Mouse (Mus musculus) kidney, embryonic 15.5 days (tissue): ENCODE data around the gene Lztfl1. TPM values are rescaled to one million over a fixed set of nuclear protein-coding genes. Genes with fewer than 3 reads are reported as not detected.
"Not testable (repeated sequence)": the region's sequence is repeated elsewhere in the genome, so short reads cannot be mapped to it uniquely, and the experiment has no call there.

ENCODE experiments used
- ATAC-seq: fragments of 200-750 bp; cut with Nextera tagmentation; replicated peaks from 2 replicates; pipeline ENCODE4 v1.8.0; 2017; ENCODE audit warnings: moderate TSS enrichment; ENCODE audit not compliant: low FRiP score
- H3K27ac ChIP-seq: fragments of 300-500 bp; sonication (generic); 2 replicates; pipeline ENCODE4 v1.5.1; 2015; ENCODE audit warnings: mild to moderate bottlenecking, inconsistent platforms
- H3K27me3 ChIP-seq: fragments of 300-500 bp; sonication (generic); 2 replicates; pipeline ENCODE4 v1.6.1; 2015; ENCODE audit warnings: inconsistent platforms
- H3K36me3 ChIP-seq: fragments of 300-500 bp; sonication (generic); 2 replicates; pipeline ENCODE4 v1.6.1; 2015; ENCODE audit warnings: inconsistent platforms
- H3K4me1 ChIP-seq: fragments of 300-500 bp; sonication (generic); 2 replicates; pipeline ENCODE4 v1.6.1; 2015; ENCODE audit warnings: inconsistent platforms
- H3K4me2 ChIP-seq: fragments of 300-500 bp; sonication (generic); 2 replicates; pipeline ENCODE4 v1.6.1; 2015; ENCODE audit warnings: moderate library complexity, mild to moderate bottlenecking, inconsistent platforms
- H3K4me3 ChIP-seq: fragments of 300-500 bp; sonication (generic); replicated peaks from 2 replicates; pipeline ENCODE4 v1.5.1; 2015; ENCODE audit warnings: mild to moderate bottlenecking, inconsistent platforms
- H3K9ac ChIP-seq: fragments of 300-500 bp; sonication (generic); 2 replicates; pipeline ENCODE4 v1.6.1; 2015; ENCODE audit warnings: mild to moderate bottlenecking, inconsistent platforms
- H3K9me3 ChIP-seq: fragments of 300-500 bp; sonication (generic); replicated peaks from 2 replicates; pipeline ENCODE4 v1.6.1; 2016; ENCODE audit warnings: inconsistent platforms
- WGBS: fragments of 180-500 bp; shearing (Covaris S2); methylation state at CpG from one replicate; pipeline ENCODE4 v1.1.7; 2015; ENCODE audit warnings: mixed read lengths; 5-methylcytosine and 5-hydroxymethylcytosine counted together
- polyA plus RNA-seq: library from polyadenylated mRNA; unstranded; fragments of >200 nt; fragmentation: Nextera tagmentation; extraction: Ambion mirVana; gene quantifications from 2 replicates; pipeline ENCODE4 v1.2.1, GENCODE M21; 2015

Lztfl1 gene
- polyA plus RNA-seq, 1 experiment from 2014 or later = 47.6 TPM

DNA sequence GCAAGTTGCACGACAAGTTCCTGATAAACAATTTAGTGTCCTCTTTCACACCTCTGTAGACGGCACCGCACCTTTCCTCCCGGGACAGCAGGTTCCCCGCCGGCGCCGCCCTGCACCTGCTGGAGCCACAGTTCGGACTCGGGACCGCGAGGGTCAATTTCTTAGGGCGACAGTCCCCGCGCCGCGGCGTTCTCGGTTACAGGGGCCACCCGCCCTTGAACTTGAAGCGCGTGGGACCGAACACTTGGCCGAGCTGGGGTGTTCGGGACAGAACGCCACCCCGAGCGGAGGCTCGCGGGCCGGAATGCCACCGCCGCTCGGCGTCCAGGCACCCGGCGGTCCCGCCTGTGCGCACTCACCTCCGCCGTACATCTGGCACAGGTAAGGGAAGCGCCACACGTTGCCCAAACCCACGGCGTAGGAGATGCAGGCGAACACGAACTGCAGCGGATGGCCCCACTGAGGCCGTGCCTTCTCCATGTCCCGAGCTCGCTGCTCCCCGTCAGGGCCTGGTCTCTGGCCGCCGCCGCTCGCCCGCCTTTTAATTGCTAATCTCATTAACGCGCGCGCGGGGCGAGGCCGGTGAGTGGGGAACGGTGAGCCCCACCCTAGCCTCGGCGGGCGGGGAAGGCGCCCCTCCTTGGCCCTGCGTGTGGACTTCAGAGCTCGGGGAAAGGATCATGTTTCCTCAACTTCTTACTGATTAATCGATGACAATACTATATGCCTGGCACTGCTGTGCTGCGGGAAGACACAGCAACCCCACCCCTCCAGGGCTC lies 39.0 kb downstream of the Lztfl1 start, which contains the start of the genes Ccr9 and Slc6a20a:
Gene Ccr9 (plus strand): TSS at position 113 of the 779 bp plus-strand sequence.
Gene Slc6a20a (minus strand): TSS at position 559 of the 779 bp plus-strand sequence.
- ATAC-seq = peak; percentile 92

DNA sequence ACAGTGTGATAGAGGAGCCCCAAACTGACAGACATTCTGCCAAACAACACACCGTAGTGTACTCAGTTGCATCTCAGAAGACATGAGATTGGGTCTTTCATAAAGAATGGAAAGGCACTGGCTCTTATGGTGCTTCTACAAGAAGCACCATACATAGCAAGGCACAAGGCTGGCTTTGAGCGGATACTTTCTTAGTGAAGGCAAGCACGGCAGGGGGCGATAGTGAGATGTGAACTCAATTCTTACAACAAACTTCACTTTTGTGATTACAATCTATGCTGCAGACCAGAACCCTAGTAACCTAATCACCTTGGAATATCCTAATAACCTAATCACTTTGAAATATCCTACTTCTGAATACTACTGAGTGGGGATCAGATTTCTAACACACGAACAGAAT lies 51.9 kb downstream of the Lztfl1 start:
- Histone ChIP-seq H3K9me3 (no peaks in the 10 kb centered on the region), H3K4me3 (no peak overlapping the region), H3K9ac (no peak overlapping the region), H3K4me2 (no peak overlapping the region), H3K27me3 (no peaks in the 10 kb centered on the region), H3K27ac (no peak overlapping the region), H3K36me3 (no peaks in the 10 kb centered on the region), H3K4me1 (no peaks in the 10 kb centered on the region)
- WGBS = 54% methylated on average over 5 of the region's 5 CpGs
- ATAC-seq = no peak

More for the DNA sequence above, 39.0 kb downstream of the Lztfl1 start, which contains the start of the genes Ccr9 and Slc6a20a:
- Histone ChIP-seq H3K4me1 (peaks cover 12% of the 10 kb centered on the region), H3K36me3 (no peaks in the 10 kb centered on the region), H3K27me3 (peaks cover 79% of the 10 kb centered on the region), H3K4me2 (peak within 1 kb of the TSS; percentile 87), H3K27ac (no peak within 1 kb of the TSS), H3K4me3 (peak within 1 kb of the TSS; percentile 49), H3K9me3 (no peaks in the 10 kb centered on the region), H3K9ac (0 out of 2 replicates have a peak within 1 kb of the TSS, but pooled peaks have one; percentile 36)
- under 1% methylated on average over 73 of the region's 73 CpGs for WGBS

DNA sequence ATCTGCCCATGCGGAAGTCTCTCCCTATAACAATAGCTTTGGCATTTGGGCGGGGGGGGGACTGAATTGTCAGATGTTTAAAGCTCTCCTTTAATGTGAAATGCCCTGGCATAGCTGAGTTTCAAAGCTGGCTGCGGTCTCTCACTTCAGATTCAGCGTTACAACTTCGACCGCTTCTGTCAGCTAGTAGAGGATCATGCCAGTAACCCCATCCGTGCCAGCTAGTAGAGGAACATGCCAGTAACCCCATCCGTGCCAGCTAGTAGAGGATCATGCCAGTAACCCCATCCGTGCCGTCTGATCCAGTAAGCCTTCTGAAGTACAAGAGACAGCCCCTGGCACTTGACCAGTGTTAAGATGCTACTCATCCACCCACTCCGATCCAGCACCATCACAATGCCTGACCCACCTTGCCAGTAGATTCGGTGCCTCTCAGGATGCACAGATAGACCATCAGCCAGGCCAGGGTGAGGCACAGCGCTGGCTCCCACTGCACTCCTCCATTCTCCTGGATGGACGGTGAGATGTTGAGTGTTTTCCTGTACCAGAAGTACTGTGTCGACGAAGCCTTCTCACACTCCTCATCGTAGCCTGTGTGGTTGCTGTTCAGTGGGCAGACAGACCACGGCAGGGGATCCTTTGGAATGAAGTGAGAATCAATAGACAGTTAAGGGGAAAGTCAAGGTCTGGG lies 57.4 kb downstream of the Lztfl1 start:
- not testable (repeated sequence) for H3K4me3 ChIP-seq, H3K4me2 ChIP-seq, H3K4me1 ChIP-seq, H3K9ac ChIP-seq, ATAC-seq, H3K27ac ChIP-seq, H3K27me3 ChIP-seq, H3K36me3 ChIP-seq, H3K9me3 ChIP-seq
- 92% methylated on average over 18 of the region's 18 CpGs for WGBS

DNA sequence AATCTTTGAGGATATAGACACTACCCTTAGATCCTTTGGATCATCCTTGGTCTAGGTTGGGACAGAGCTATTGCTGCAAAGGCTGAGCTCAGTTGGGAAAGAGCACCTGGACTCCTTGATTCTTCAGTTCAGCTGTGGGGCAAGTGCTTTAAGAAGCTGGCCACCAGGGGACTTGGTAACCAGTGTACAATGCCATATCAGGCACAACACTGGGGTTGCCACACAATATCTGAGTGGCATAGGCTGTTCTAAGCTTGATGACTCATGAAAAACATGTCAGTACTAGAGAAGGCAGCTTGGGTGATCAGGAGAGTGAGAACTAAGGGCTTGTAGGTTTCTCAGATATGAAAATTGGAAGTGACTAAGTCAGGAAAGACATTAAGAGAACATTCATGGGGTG lies 58.5 kb downstream of the Lztfl1 start:
- no peak overlapping the region for H3K4me3 ChIP-seq
- no peaks in the 10 kb centered on the region for H3K27me3 ChIP-seq
- no peak overlapping the region for H3K27ac ChIP-seq
- H3K4me2 ChIP-seq = no peak overlapping the region
- no peaks in the 10 kb centered on the region for H3K4me1 ChIP-seq
- ATAC-seq = no peak
- H3K9ac ChIP-seq = no peak overlapping the region
- H3K9me3 ChIP-seq = no peaks in the 10 kb centered on the region
- H3K36me3 ChIP-seq = no peaks in the 10 kb centered on the region

DNA sequence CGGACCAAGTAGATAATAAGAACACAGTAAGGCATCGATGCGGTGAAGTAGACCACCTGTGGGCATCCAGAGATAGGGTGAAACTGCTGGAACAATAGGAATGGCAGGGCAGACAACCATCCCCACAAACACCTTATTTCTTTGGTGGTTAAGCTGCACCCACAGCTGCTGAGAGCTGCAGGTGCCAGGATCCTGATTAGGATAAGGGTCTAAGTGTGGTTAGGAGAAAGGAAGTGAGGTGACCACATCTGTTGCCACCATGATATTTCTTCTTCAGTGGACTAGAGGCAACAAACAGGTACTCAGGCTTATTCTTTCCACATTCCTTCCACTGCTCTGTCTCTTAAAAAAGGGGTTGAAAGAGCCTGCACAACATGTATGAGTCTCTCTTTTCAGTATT lies 60.0 kb downstream of the Lztfl1 start:
- H3K4me1 ChIP-seq = no peaks in the 10 kb centered on the region
- H3K9me3 ChIP-seq = no peaks in the 10 kb centered on the region
- H3K36me3 ChIP-seq = no peaks in the 10 kb centered on the region
- ATAC-seq = no peak
- WGBS = 84% methylated on average over 3 of the region's 3 CpGs
- H3K4me2 ChIP-seq = no peak overlapping the region
- no peak overlapping the region for H3K27ac ChIP-seq
- H3K27me3 ChIP-seq = no peaks in the 10 kb centered on the region
- H3K4me3 ChIP-seq = no peak overlapping the region
- H3K9ac ChIP-seq = no peak overlapping the region

DNA sequence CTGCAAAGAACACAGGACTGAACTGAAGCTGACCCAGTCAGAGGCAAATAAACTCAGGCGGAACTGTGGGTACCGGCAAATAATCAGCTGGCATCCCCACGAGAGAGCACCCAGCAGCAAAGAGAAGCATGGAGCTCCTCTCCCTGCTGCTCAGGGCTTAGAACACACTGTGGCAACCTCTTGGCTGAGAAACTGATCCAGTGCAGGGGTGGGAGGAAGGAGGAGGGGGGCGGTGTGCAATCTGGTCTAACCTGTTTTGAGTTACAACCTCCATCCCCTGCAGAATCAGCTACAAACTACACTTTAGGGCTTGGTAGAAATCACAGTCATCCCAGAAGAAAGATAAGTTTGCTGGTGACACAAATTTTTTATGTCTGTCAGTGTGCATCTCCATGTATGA lies 66.1 kb downstream of the Lztfl1 start:
- H3K4me3 ChIP-seq = no peak overlapping the region
- no peaks in the 10 kb centered on the region for H3K9me3 ChIP-seq
- no peak overlapping the region for H3K4me2 ChIP-seq
- no peak overlapping the region for H3K27ac ChIP-seq
- no peaks in the 10 kb centered on the region for H3K27me3 ChIP-seq
- no peaks in the 10 kb centered on the region; the same call in 1 of the 2 replicates for H3K4me1 ChIP-seq
- WGBS = 56% methylated on average over 4 of the region's 4 CpGs
- no peak overlapping the region for H3K9ac ChIP-seq
- no peaks in the 10 kb centered on the region for H3K36me3 ChIP-seq
- ATAC-seq = no peak

DNA sequence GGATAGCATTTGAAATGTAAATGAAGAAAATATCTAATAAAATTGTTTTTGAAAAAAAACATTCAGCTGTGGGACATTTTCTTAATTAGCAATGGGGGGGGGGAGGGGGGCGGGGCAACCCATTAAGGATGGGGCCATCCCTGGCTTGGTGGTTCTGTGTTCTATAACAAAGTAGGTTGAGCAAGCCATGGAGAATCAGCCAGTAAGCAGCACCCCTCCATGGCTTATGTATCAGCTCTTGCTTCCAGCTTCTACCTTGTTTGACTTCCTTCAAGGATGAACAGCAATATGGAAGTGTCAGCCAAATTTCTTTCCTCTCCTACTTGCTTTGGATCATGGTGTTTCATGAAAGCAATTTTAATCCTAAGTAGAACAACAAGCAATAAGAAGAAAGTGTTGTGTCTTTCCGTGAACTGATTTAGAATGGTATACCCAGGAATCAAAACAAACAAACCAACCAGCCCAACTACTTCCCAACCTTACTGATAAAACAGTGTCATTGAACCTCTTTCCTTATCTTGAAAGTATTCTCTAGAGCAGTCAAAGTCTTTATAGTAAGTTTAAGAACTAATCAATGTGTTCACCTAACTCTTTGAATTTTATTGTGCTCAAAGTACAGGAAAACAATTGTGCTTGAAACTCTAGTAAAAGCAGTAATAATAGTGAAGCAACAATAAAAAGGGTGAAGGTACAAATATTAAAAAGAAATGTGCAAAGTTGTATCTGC lies 67.5 kb downstream of the Lztfl1 start:
- H3K4me1 ChIP-seq = no peaks in the 10 kb centered on the region; the same call in 1 of the 2 replicates
- no peaks in the 10 kb centered on the region for H3K27me3 ChIP-seq
- 95% methylated on average over 2 of the region's 2 CpGs for WGBS
- H3K4me2 ChIP-seq = no peak overlapping the region
- no peaks in the 10 kb centered on the region for H3K9me3 ChIP-seq
- H3K27ac ChIP-seq = no peak overlapping the region
- H3K4me3 ChIP-seq = no peak overlapping the region
- no peak overlapping the region for H3K9ac ChIP-seq
- H3K36me3 ChIP-seq = no peaks in the 10 kb centered on the region
- no peak for ATAC-seq

Other genes starting within 250 kb of the Lztfl1 start
- 49.3 and 50.5 TPM in 2 replicates for gene Limd1, start 239.0 kb downstream of the Lztfl1 start, polyA plus RNA-seq
- 56.1 and 64.2 TPM in 2 replicates for gene Sacm1l, start 187.9 kb downstream of the Lztfl1 start, polyA plus RNA-seq
- 2.2 and 2.7 TPM in 2 replicates for gene Slc6a20b, start 85.1 kb downstream of the Lztfl1 start, polyA plus RNA-seq
- 0.08 and 0.12 TPM in 2 replicates for gene Ccr9, start 39.3 kb downstream of the Lztfl1 start, polyA plus RNA-seq
- 0.58 and 0.78 TPM in 2 replicates for gene Slc6a20a, start 38.8 kb downstream of the Lztfl1 start, polyA plus RNA-seq
- 0.29 TPM in 1 of 2 replicates, not detected in the other for gene Cxcr6, start 88.8 kb upstream of the Lztfl1 start, polyA plus RNA-seq
- 12.4 and 15.1 TPM in 2 replicates for gene Fyco1, start 134.2 kb upstream of the Lztfl1 start, polyA plus RNA-seq
- gene Xcr1, start 144.3 kb upstream of the Lztfl1 start, polyA plus RNA-seq = not detected in 2 replicates